Comparison of ENCODE assay signal across 20 mouse cellular contexts in genomic region chr12:84842706-84843105, GRCm38 (mm10). TPM values are rescaled to one million over a fixed set of nuclear protein-coding genes. Genes with fewer than 3 reads are reported as not detected.
DNase-seq lines count a peak whose midpoint lies in the region; ATAC-seq and TF ChIP-seq lines count a peak whose summit lies in the region.
"Had no signal": no experiment of that assay in that cellular context is flagged by ENCODE, and none has a peak within 500 bp of the region (broad histone marks: within the 10 kb centered on the region; RNA-seq: fewer than 3 reads in every experiment).

No protein-coding gene starts in this region.

- H3K4me1 ChIP-seq in intestine, embryonic 14.5 days (replicated peaks; ENCODE audit: control insufficient read depth, insufficient read depth, low read length): peaks cover 38% of the 10 kb centered on the region
- H3K4me1 ChIP-seq in intestine, postnatal 0 days (replicated peaks; ENCODE audit: control insufficient read depth, insufficient read depth, low read length): no peaks in the 10 kb centered on the region; the same call in 1 of the 2 replicates
- H3K4me1 ChIP-seq in embryonic facial prominence, embryonic 15.5 days: peaks cover 52% of the 10 kb centered on the region
- H3K4me1 ChIP-seq in limb, embryonic 15.5 days: peaks cover 56% of the 10 kb centered on the region
- H3K4me1 ChIP-seq: hindbrain, embryonic 13.5 days had no signal

- H3K27me3 ChIP-seq in intestine, embryonic 14.5 days (replicated peaks; ENCODE audit: control insufficient read depth, insufficient read depth, low read length): no peaks in the 10 kb centered on the region
- no peaks in the 10 kb centered on the region for H3K27me3 ChIP-seq in intestine, postnatal 0 days (replicated peaks; ENCODE audit: control insufficient read depth, insufficient read depth, low read length)
- no peaks in the 10 kb centered on the region for H3K27me3 ChIP-seq in embryonic facial prominence, embryonic 15.5 days
- H3K27me3 ChIP-seq in limb, embryonic 15.5 days: peaks cover 3% of the 10 kb centered on the region; the same call in 1 of the 2 replicates
- H3K27me3 ChIP-seq: hindbrain, embryonic 13.5 days had no signal

- H3K36me3 ChIP-seq in intestine, embryonic 14.5 days (ENCODE audit: control insufficient read depth, insufficient read depth, low read length): no peaks in the 10 kb centered on the region
- H3K36me3 ChIP-seq in intestine, postnatal 0 days (ENCODE audit: control insufficient read depth, insufficient read depth): no peaks in the 10 kb centered on the region
- H3K36me3 ChIP-seq in embryonic facial prominence, embryonic 15.5 days: no peaks in the 10 kb centered on the region
- no peaks in the 10 kb centered on the region for H3K36me3 ChIP-seq in limb, embryonic 15.5 days
- H3K36me3 ChIP-seq: hindbrain, embryonic 13.5 days; liver, embryonic 15.5 days had no signal

- no peak for DNase-seq in intestine, embryonic 14.5 days (ENCODE audit: low spot score)
- DNase-seq in cerebellum, postnatal 10 days: peak; percentile 55 to 61
- DNase-seq in ovary, postnatal 14 days (ENCODE audit: low spot score): no peak
- no peak for DNase-seq in left cerebral cortex, postnatal 10 days (ENCODE audit: extremely low spot score in 1 of 2, low spot score in 2 of 2)
- DNase-seq: adrenal gland, postnatal 36 days; gastrocnemius, postnatal 10 days; kidney, adult 2 months; kidney, postnatal 36 days; layer of hippocampus, adult 9-11 months; right cerebral cortex, adult 18-20 months had no signal

- no peak overlapping the region for H3K4me2 ChIP-seq in intestine, embryonic 14.5 days (ENCODE audit: low read length)
- H3K4me2 ChIP-seq in intestine, postnatal 0 days (replicated peaks; ENCODE audit: low read depth): no peak overlapping the region
- no peak overlapping the region for H3K4me2 ChIP-seq in embryonic facial prominence, embryonic 15.5 days (replicated peaks)
- H3K4me2 ChIP-seq in limb, embryonic 15.5 days: no peak overlapping the region
- H3K4me2 ChIP-seq: hindbrain, embryonic 13.5 days; liver, embryonic 15.5 days had no signal

- no peak overlapping the region for H3K9ac ChIP-seq in intestine, embryonic 14.5 days (ENCODE audit: low read length)
- no peak overlapping the region for H3K9ac ChIP-seq in intestine, postnatal 0 days (ENCODE audit: low read depth, low read length)
- H3K9ac ChIP-seq in embryonic facial prominence, embryonic 15.5 days: no peak overlapping the region
- H3K9ac ChIP-seq in limb, embryonic 15.5 days: no peak overlapping the region
- H3K9ac ChIP-seq: hindbrain, embryonic 13.5 days; liver, embryonic 15.5 days had no signal

- no peak for ATAC-seq in intestine, embryonic 14.5 days (replicated peaks; ENCODE audit: low FRiP score, low TSS enrichment, low read depth)
- ATAC-seq in intestine, postnatal 0 days: no peak
- no peak for ATAC-seq in embryonic facial prominence, embryonic 15.5 days (ENCODE audit: insufficient number of reproducible peaks, low FRiP score, low TSS enrichment, low read depth)
- no peak for ATAC-seq in limb, embryonic 15.5 days (ENCODE audit: insufficient number of reproducible peaks, low FRiP score, low TSS enrichment, low read depth)
- ATAC-seq in frontal cortex, adult (ENCODE audit: low TSS enrichment): no peak
- ATAC-seq: forebrain, embryonic 16.5 days; lung, postnatal 0 days; midbrain, embryonic 16.5 days had no signal

- 0 out of 2 replicates have a peak overlapping the region, but pooled peaks have one; percentile 25 for H3K27ac ChIP-seq in intestine, embryonic 14.5 days (ENCODE audit: low read depth)
- no peak overlapping the region for H3K27ac ChIP-seq in intestine, postnatal 0 days (ENCODE audit: low read depth, low read length)
- H3K27ac ChIP-seq in embryonic facial prominence, embryonic 15.5 days (replicated peaks): 0 out of 2 replicates have a peak overlapping the region, but pooled peaks have one; percentile 39
- peak overlapping the region; percentile 43; the same call in 1 of the 2 replicates for H3K27ac ChIP-seq in limb, embryonic 15.5 days
- H3K27ac ChIP-seq: hindbrain, embryonic 13.5 days; liver, embryonic 15.5 days had no signal

- intact Hi-C loops in left cerebral cortex, postnatal 10 days (cut with DNase I): no loop called here

- peaks cover under 1% of the 10 kb centered on the region; the same call in 1 of the 2 replicates for H3K9me3 ChIP-seq in intestine, embryonic 14.5 days (ENCODE audit: control insufficient read depth, low read length)
- H3K9me3 ChIP-seq in intestine, postnatal 0 days (ENCODE audit: control insufficient read depth): no peaks in the 10 kb centered on the region
- H3K9me3 ChIP-seq in embryonic facial prominence, embryonic 15.5 days (replicated peaks): no peaks in the 10 kb centered on the region
- H3K9me3 ChIP-seq in limb, embryonic 15.5 days: no peaks in the 10 kb centered on the region
- H3K9me3 ChIP-seq: hindbrain, embryonic 13.5 days; liver, embryonic 15.5 days had no signal

- no peak for TF ChIP-seq CTCF in intestine, postnatal 0 days (IDR thresholded peaks at IDR 0.05; ENCODE audit: low read depth)

- WGBS in intestine, embryonic 14.5 days: 62% methylated on average over 6 of the region's 6 CpGs
- WGBS in intestine, postnatal 0 days: 70% methylated on average over 6 of the region's 6 CpGs
- WGBS in embryonic facial prominence, embryonic 15.5 days: 58% methylated on average over 6 of the region's 6 CpGs
- 37% methylated on average over 6 of the region's 6 CpGs for WGBS in limb, embryonic 15.5 days

- no peak overlapping the region for H3K4me3 ChIP-seq in intestine, embryonic 14.5 days (ENCODE audit: low read depth, low read length)
- no peak overlapping the region for H3K4me3 ChIP-seq in intestine, postnatal 0 days (ENCODE audit: low read depth, low read length)
- no peak overlapping the region for H3K4me3 ChIP-seq in embryonic facial prominence, embryonic 15.5 days (replicated peaks)
- no peak overlapping the region for H3K4me3 ChIP-seq in limb, embryonic 15.5 days
- H3K4me3 ChIP-seq: hindbrain, embryonic 13.5 days; liver, embryonic 15.5 days; megakaryocyte, embryonic 14.5 days had no signal

RNA-seq across cellular contexts. Expression of gene Ltbp2, which starts 33.6 kb away (rescaled TPM):
- 0.63 and 1.0 TPM in 2 replicates for polyA plus RNA-seq in intestine, embryonic 14.5 days (2014; fragmentation: Nextera tagmentation; extraction: Ambion mirVana)
- polyA plus RNA-seq in intestine, postnatal 0 days (2015; fragmentation: Nextera tagmentation; extraction: Ambion mirVana): 0.87 and 1.0 TPM in 2 replicates
- 11.9 and 12.0 TPM in 2 replicates for polyA plus RNA-seq in embryonic facial prominence, embryonic 15.5 days (2015; fragmentation: Nextera tagmentation; extraction: Ambion mirVana)
- 7.1 and 8.7 TPM in 2 replicates for polyA plus RNA-seq in limb, embryonic 15.5 days (2015; fragmentation: Nextera tagmentation; extraction: Ambion mirVana)
- 1 to 10 TPM; 1.4 to 2.0 TPM for total RNA-seq in left cerebral cortex, postnatal 10 days (2021)

Comparison
In these comparisons a context has a peak if more than half of its experiments do, and no peak if none do; other contexts are left out.
1. DNase-seq: peak in cerebellum, postnatal 10 days (2 of 2); none in intestine, embryonic 14.5 days (single experiment), ovary, postnatal 14 days (single experiment) and left cerebral cortex, postnatal 10 days (0 of 2).